Mouse (Mus musculus): Measurements from ENCODE around the gene Cdkl2. TPM values are rescaled to one million over a fixed set of nuclear protein-coding genes. Genes with fewer than 3 reads are reported as not detected.

Cdkl2 gene
- total RNA-seq, 2 experiments from 2014 or later = 3.6 to 4.4 TPM

DNA sequence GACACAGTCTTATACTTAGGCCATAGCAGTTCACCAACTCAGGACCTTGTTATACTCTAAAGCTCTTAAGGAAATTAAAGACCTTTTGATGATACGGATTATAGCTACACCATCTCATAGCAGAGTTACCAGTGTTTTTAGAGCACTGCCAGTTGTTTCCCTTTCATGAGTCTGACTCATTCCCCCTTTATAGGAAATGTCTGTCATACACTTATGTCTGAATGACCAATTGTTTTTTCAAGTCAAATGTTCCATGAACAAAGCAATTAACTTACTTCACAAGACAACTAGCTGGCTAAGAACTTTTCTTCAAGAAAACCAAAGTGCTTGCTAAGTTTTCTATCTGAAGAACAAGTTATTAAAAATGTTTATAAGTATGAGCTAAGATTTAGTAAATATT, 83.7 kb downstream of the Cdkl2 start:
- intact Hi-C loops (cut with DNase I) = loop anchor here (5.0 kb wide), 2 partner anchors 82 to 157 kb away; partner anchors contain the start of gene Cdkl2

DNA sequence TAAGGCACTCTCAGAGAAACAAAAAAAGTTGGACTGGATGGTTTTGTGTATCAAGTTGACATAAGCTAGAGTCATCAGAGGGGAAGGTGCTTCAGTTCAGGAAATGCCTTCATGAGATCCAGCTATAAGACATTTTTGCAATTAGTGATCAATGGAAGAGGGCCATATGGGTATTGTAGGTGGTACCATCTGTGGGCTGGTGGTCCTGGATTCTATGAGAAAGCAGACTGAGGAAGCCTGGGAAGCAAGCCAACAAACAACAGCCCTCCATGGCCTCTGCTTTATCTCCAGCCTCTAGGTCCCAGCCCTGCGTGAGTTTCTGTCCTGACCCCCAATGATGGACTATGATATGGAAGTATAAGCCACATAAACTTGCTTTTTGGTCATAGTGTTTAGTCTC, 84.6 kb downstream of the Cdkl2 start:
- intact Hi-C loops (cut with DNase I) = no loop called here

More for the DNA sequence above, 83.7 kb downstream of the Cdkl2 start:
- DNase-seq (ENCODE audit: low spot score) = no peak

DNA sequence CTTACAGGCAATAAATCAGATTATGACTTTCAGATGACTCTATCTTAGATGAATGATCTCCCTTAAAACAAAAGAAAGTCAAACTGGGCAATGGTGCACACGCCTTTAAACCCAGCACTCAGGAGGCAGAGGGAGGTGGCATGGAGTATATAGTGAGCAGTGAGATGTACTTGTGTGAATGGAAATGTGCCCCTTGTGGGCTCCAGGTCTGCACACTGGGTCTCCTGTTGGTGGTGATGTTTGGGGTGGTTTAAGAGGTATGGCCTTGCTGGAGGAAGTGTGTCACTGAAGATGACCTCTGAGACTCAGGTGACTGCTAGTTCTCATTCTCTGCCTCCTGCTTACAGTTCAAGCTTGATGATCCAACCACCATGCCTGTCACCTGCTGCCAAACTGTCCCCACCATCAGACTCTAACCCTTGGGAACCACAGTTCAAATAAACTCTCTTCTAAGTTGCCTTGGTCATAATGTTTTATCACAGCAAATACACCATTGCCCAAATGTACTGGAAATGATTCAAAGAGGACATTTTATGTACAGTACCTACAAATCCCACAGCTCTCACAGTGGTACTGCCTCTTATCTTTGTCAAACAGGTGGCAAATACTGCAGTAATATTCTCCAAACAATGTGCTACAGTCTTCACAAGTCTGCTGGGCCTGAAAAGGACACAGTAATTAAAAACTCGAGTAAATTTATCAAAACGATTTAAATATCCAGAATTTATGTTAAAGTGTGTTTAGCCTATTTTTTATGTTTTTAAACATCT, 86.5 kb downstream of the Cdkl2 start:
- intact Hi-C loops (cut with DNase I) = no loop called here
- no peak for DNase-seq (ENCODE audit: low spot score)

More for the DNA sequence above, 84.6 kb downstream of the Cdkl2 start:
- DNase-seq (ENCODE audit: low spot score) = no peak

Other genes starting within 250 kb of the Cdkl2 start
- gene Rchy1, start 80.8 kb downstream of the Cdkl2 start, total RNA-seq (2021) = 10 to 100 TPM; 28.2 to 32.4 TPM
- gene Odaph, start 56.4 kb downstream of the Cdkl2 start, total RNA-seq (2021) = not detected
- gene G3bp2, start 39.8 kb upstream of the Cdkl2 start, total RNA-seq (2021) = 10 to 100 TPM; 64.4 to 67.9 TPM
- 10 to 100 TPM; 38.2 to 38.3 TPM for gene Uso1, start 94.1 kb upstream of the Cdkl2 start, total RNA-seq (2021)
- gene U90926, start 171.5 kb upstream of the Cdkl2 start, total RNA-seq (2021) = not detected
- gene Ppef2, start 212.4 kb upstream of the Cdkl2 start, total RNA-seq (2021) = under 1 TPM in 1 of 2 experiments, not detected in 1; 0.16 TPM
- 10 to 100 TPM; 12.6 to 12.9 TPM for gene Naaa, start 234.3 kb upstream of the Cdkl2 start, total RNA-seq (2021)